Comparison of ENCODE assay signal across 8 mouse cellular contexts in the genomic region with DNA sequence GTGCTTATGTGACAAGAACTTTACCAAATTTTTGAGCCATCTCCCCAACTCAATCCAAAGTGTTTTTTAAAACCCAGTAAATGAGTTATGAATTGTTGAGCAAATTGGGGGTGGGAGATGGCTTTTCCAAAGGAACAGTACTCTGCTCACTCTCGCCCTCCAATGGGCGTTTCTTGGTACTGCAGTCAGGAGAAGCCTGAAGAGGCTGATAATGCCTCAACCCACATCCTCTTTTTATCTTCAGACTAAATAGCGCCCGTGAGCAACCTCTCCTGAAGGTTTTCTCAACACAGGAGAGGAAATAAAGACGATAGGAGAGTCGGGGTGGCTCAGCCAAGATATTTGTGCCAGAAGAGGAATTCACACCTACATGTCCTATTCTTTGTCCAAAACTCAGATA. TPM values are rescaled to one million over a fixed set of nuclear protein-coding genes. Genes with fewer than 3 reads are reported as not detected.
DNase-seq lines count a peak whose midpoint lies in the region; TF ChIP-seq lines count a peak whose summit lies in the region.

No protein-coding gene starts in this region.

- DNase-seq in adrenal gland, postnatal 14 days = peak; percentile 27
- DNase-seq in adrenal gland, postnatal 4 days (ENCODE audit: low spot score in 2 of 2) = no peak
- peak; percentile 63 to 66 for DNase-seq in layer of hippocampus, postnatal 10 days (ENCODE audit: low spot score in 2 of 2)
- DNase-seq in layer of hippocampus, adult 8-10 months (ENCODE audit: low spot score in 2 of 2) = no peak
- peak; percentile 34 to 49 for DNase-seq in lung, adult 18-20 months
- DNase-seq in thymus, postnatal 4 days = peak; percentile 52
- no peak for DNase-seq in yolk sac, embryonic 10.5 days (ENCODE audit: low spot score)

- H3K4me1 ChIP-seq in bone marrow, adult 2 months (ENCODE audit: control insufficient read depth, insufficient read depth, low read length) = no peaks in the 10 kb centered on the region; the same call in 1 of the 2 replicates

- no peak overlapping the region for H3K4me3 ChIP-seq in bone marrow, adult 2 months (replicated peaks; ENCODE audit: control insufficient read depth, low read depth, low read length)

- TF ChIP-seq POLR2A in bone marrow, adult 2 months (IDR thresholded peaks at IDR 0.05; ENCODE audit: borderline replicate concordance, control insufficient read depth, low read depth, low read length) = no peak

- WGBS in bone marrow, adult 2 months = under 1% methylated on average over 6 of the region's 6 CpGs

- no peak overlapping the region for H3K27ac ChIP-seq in bone marrow, adult 2 months (ENCODE audit: control insufficient read depth, insufficient read depth, low read depth, low read length, poor library complexity)

- peak; percentile 31; the same call in 1 of the 2 replicates for TF ChIP-seq CTCF in bone marrow, adult 2 months (IDR thresholded peaks at IDR 0.05; ENCODE audit: control insufficient read depth, insufficient read depth, low read length)

RNA-seq across cellular contexts. Expression of gene Gm45716, which starts 19.7 kb away (rescaled TPM):
- total RNA-seq in adrenal gland, postnatal 14 days (2021) = 2.9 and 3.5 TPM in 2 replicates
- 1 to 10 TPM; 3.9 to 4.9 TPM for total RNA-seq in adrenal gland, postnatal 4 days (2021)
- total RNA-seq in layer of hippocampus, postnatal 10 days (2021) = 10 to 100 TPM in 1 of 2 experiments, 1 to 10 TPM in 1; 7.7 to 10.8 TPM
- total RNA-seq in layer of hippocampus, adult 8-10 months (2022) = 1 to 10 TPM; 6.1 to 6.5 (median 6.4) TPM
- 1.3 and 3.2 TPM in 2 replicates for polyA plus RNA-seq in bone marrow, adult 2 months (2011; ENCODE audit: insufficient read depth, insufficient read length, low replicate concordance, missing spikeins)

Comparison
In these comparisons a context has a peak if more than half of its experiments do, and no peak if none do; other contexts are left out.
1. DNase-seq: peak in adrenal gland, postnatal 14 days (single experiment), layer of hippocampus, postnatal 10 days (2 of 2), lung, adult 18-20 months (2 of 2) and thymus, postnatal 4 days (single experiment); none in adrenal gland, postnatal 4 days (0 of 2), layer of hippocampus, adult 8-10 months (0 of 2) and yolk sac, embryonic 10.5 days (single experiment).